Mouse (Mus musculus): ENCODE measurements around the gene Nploc4. TPM values are rescaled to one million over a fixed set of nuclear protein-coding genes. Genes with fewer than 3 reads are reported as not detected.
A peak's percentile ranks its signal among the peaks of the same experiment; 100 is the strongest.

Nploc4 gene
- polyA plus RNA-seq, 1 experiment from 2014 or later = 15.6 TPM

- Histone ChIP-seq H3K9ac (ENCODE audit: low read depth, low read length) (peak within 1 kb of the TSS; percentile 89), H3K27ac (ENCODE audit: low read depth, low read length) (peak within 1 kb of the TSS; percentile 66), H3K4me2 (replicated peaks; ENCODE audit: low read depth) (peak within 1 kb of the TSS; percentile 89), H3K4me3 (ENCODE audit: low read depth, low read length) (peak within 1 kb of the TSS; percentile 97), H3K9me3 (ENCODE audit: control insufficient read depth) (no peaks in the 10 kb centered on the region), H3K4me1 (replicated peaks; ENCODE audit: control insufficient read depth, insufficient read depth, low read length) (peaks cover 9% of the 10 kb centered on the region; the same call in 1 of the 2 replicates), H3K36me3 (ENCODE audit: control insufficient read depth, insufficient read depth) (peaks cover 41% of the 10 kb centered on the region), H3K27me3 (replicated peaks; ENCODE audit: control insufficient read depth, insufficient read depth, low read length) (no peaks in the 10 kb centered on the region)
- TF ChIP-seq CTCF (IDR thresholded peaks at IDR 0.05; ENCODE audit: low read depth) = 0 out of 2 replicates have a peak, but pooled peaks have one; percentile 3
- under 1% methylated on average over 54 of the region's 54 CpGs for WGBS
- peak; percentile 100 for ATAC-seq
These were observed 29.7 kb upstream of the Nploc4 start, which contains the start of gene Arl16 for GRCm38 (mm10) chr11:120467051-120467735. Arl16 (minus strand) TSS chr11:120467607.

GRCm38 (mm10) chr11:120465521-120465920, 28.0 kb upstream of the Nploc4 start:
- Histone ChIP-seq H3K9ac (ENCODE audit: low read depth, low read length) (no peak overlapping the region), H3K27ac (ENCODE audit: low read depth, low read length) (no peak overlapping the region), H3K4me1 (replicated peaks; ENCODE audit: control insufficient read depth, insufficient read depth, low read length) (peaks cover 9% of the 10 kb centered on the region; the same call in 1 of the 2 replicates), H3K9me3 (ENCODE audit: control insufficient read depth) (no peaks in the 10 kb centered on the region), H3K27me3 (replicated peaks; ENCODE audit: control insufficient read depth, insufficient read depth, low read length) (no peaks in the 10 kb centered on the region), H3K4me2 (replicated peaks; ENCODE audit: low read depth) (no peak overlapping the region), H3K4me3 (ENCODE audit: low read depth, low read length) (no peak overlapping the region), H3K36me3 (ENCODE audit: control insufficient read depth, insufficient read depth) (peaks cover 41% of the 10 kb centered on the region)
- 77% methylated on average over 4 of the region's 4 CpGs for WGBS
- no peak for TF ChIP-seq CTCF (IDR thresholded peaks at IDR 0.05; ENCODE audit: low read depth)
- ATAC-seq = no peak

GRCm38 (mm10) chr11:120464365-120464764, 26.9 kb upstream of the Nploc4 start:
- no peak overlapping the region for H3K4me2 ChIP-seq (replicated peaks; ENCODE audit: low read depth)
- WGBS = 86% methylated on average over 5 of the region's 5 CpGs
- TF ChIP-seq CTCF (IDR thresholded peaks at IDR 0.05; ENCODE audit: low read depth) = no peak
- no peaks in the 10 kb centered on the region for H3K27me3 ChIP-seq (replicated peaks; ENCODE audit: control insufficient read depth, insufficient read depth, low read length)
- H3K4me1 ChIP-seq (replicated peaks; ENCODE audit: control insufficient read depth, insufficient read depth, low read length) = peaks cover 9% of the 10 kb centered on the region; the same call in 1 of the 2 replicates
- no peak overlapping the region for H3K9ac ChIP-seq (ENCODE audit: low read depth, low read length)
- ATAC-seq = no peak
- H3K36me3 ChIP-seq (ENCODE audit: control insufficient read depth, insufficient read depth) = peaks cover 30% of the 10 kb centered on the region
- H3K9me3 ChIP-seq (ENCODE audit: control insufficient read depth) = no peaks in the 10 kb centered on the region
- H3K4me3 ChIP-seq (ENCODE audit: low read depth, low read length) = no peak overlapping the region
- no peak overlapping the region for H3K27ac ChIP-seq (ENCODE audit: low read depth, low read length)

GRCm38 (mm10) chr11:120463536-120463935, 26.0 kb upstream of the Nploc4 start:
- ATAC-seq = no peak
- no peak for TF ChIP-seq CTCF (IDR thresholded peaks at IDR 0.05; ENCODE audit: low read depth)
- no peaks in the 10 kb centered on the region for H3K27me3 ChIP-seq (replicated peaks; ENCODE audit: control insufficient read depth, insufficient read depth, low read length)
- peaks cover 28% of the 10 kb centered on the region for H3K36me3 ChIP-seq (ENCODE audit: control insufficient read depth, insufficient read depth)
- H3K4me1 ChIP-seq (replicated peaks; ENCODE audit: control insufficient read depth, insufficient read depth, low read length) = peaks cover 11% of the 10 kb centered on the region; the same call in 1 of the 2 replicates
- no peak overlapping the region for H3K4me3 ChIP-seq (ENCODE audit: low read depth, low read length)
- 89% methylated on average over 2 of the region's 2 CpGs for WGBS
- no peak overlapping the region for H3K27ac ChIP-seq (ENCODE audit: low read depth, low read length)
- no peak overlapping the region for H3K4me2 ChIP-seq (replicated peaks; ENCODE audit: low read depth)
- no peak overlapping the region for H3K9ac ChIP-seq (ENCODE audit: low read depth, low read length)
- no peaks in the 10 kb centered on the region for H3K9me3 ChIP-seq (ENCODE audit: control insufficient read depth)

GRCm38 (mm10) chr11:120458847-120459597, 21.5 kb upstream of the Nploc4 start:
- ATAC-seq = no peak
- Histone ChIP-seq H3K9ac (ENCODE audit: low read depth, low read length) (peak overlapping the region; percentile 83), H3K4me3 (ENCODE audit: low read depth, low read length) (peak overlapping the region; percentile 88), H3K27me3 (replicated peaks; ENCODE audit: control insufficient read depth, insufficient read depth, low read length) (no peaks in the 10 kb centered on the region), H3K36me3 (ENCODE audit: control insufficient read depth, insufficient read depth) (peaks cover 22% of the 10 kb centered on the region), H3K4me1 (replicated peaks; ENCODE audit: control insufficient read depth, insufficient read depth, low read length) (0 out of 2 replicates have a peak, but pooled peaks cover 3% of the 10 kb centered on the region), H3K4me2 (replicated peaks; ENCODE audit: low read depth) (peak overlapping the region; percentile 91), H3K27ac (ENCODE audit: low read depth, low read length) (no peak overlapping the region), H3K9me3 (ENCODE audit: control insufficient read depth) (no peaks in the 10 kb centered on the region)
- 53% methylated on average over 6 of the region's 6 CpGs for WGBS
- peak; percentile 47 for TF ChIP-seq CTCF (IDR thresholded peaks at IDR 0.05; ENCODE audit: low read depth)

All from intestine, postnatal 0 days (tissue).